Mouse (Mus musculus) bone marrow macrophage, adult 2 months (primary cell): ENCODE measurements around the gene Clec3b.

ENCODE experiments used
- CTCF ChIP-seq: IDR thresholded peaks from 2 replicates; pipeline ENCODE4 v1.5.1; 2012; ENCODE audit warnings: low read depth, mild to moderate bottlenecking, low read length, moderate library complexity
- POLR2A ChIP-seq: IDR thresholded peaks from 2 replicates; pipeline ENCODE4 v1.6.1; 2012; ENCODE audit warnings: mild to moderate bottlenecking, low read depth, low read length, borderline replicate concordance

DNA sequence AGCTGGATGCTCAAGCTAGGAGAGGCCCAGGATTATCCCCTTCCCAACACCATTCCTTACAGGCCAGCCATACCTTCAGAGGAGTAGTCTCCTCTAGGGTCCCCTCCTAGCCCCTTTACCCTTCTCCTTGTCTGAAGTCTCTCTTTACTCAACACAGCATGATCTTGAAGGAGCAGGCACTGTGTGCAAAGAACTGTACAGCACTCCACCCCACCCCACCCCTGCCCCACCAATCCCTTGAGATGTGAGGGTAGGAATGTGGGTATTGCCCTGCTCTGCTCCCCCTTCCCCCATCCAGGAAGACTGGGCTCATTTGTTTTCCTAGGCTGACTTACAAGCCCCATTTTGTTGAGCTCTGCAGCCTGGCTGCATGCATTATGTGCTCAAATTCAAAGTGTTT, 46.4 kb upstream of the Clec3b start:
- TF ChIP-seq CTCF, result no peak
- TF ChIP-seq POLR2A, result no peak
